Mouse (Mus musculus) kidney, postnatal 25 days (tissue): ENCODE measurements at regions not wholly inside any gene's neighbourhood (a gene's known extent, or its start where the extent isn't known, plus 50 kb on each side); places are given as distances from the start of the nearest gene placed in this dataset.

Experiments used
- DNase-seq, 2 experiments: peaks; one replicate each; pipeline ENCODE4 v3.0.0; 2021; ENCODE audit warnings: mixed read lengths in 2 of 2

DNA sequence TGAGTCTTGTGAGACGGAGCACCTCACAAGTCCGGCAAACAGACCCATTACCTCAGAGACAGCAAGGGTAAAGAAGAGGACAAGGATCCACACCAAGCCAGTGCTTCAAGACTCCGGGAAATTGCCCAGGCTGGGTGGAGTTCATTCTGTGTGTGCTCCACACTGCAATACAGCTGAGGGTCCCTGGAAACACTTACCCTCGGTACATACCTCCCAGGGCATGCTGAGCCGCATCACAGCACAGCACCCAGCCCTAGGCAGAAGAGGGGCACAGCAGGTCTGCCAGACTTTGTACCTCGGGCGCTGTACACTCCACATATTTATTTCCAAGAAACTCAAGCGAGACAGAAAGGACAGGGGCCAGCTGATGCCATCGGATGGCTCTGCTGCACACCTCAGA, 54.5 kb upstream of the Cmc1 start:
- DNase-seq, result no peak

DNA sequence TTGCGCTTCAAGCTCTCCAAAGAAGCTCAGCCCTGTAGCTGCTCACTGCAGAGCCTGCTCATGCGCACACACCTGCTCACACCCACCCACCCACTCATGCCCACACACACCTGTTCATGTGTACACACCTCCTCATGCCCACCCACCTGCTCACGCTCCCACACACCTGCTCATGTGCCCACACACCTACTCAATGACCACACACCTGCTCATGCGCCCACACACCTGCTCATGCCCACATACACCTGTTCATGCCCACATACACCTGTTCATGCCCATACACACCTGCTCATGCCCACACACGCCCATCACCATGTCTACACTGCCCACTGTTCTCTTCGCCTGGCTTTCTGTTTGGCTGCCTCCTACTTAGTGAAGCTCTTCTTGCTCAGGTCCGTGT, 56.5 kb upstream of the Cmc1 start:
- no peak for DNase-seq

DNA sequence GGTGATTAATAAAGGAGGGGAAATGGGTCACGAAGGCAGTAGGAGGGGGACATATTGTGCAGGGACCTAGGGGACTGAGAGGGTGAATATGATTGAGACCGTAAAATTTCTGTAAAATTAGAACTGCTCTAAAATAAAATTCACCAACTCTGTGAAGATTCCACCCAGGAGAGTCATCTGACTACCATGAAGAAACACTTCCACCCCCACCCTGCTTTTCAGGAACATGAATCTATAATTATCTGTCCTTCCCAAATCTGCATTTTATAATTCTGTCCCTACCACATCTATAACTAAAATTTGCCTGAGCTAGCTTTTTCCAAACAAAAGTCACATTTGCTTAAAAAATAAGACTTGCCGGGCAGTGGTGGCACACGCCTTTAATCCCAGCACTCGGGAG, 69.7 kb upstream of the Cmc1 start:
- no peak for DNase-seq

DNA sequence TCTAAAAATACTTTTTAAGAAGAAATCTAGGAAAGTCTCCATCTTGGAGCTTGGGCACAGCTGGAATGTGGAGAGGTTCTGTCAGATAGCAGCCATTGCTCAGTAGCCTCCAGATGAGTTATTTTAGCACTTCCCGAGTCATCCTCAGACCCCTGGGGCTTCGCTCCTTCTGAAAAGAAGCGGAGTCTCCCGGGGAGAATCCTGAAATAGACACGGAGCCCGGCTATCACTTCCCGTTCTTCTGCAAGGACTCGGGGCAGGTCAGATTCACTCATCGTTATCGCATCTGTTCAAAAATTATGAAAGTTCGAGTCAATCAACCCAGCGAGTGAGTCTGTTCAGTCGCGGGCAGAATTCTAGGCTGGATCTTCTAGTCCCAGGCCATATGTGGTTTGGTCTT, 71.2 kb upstream of the Cmc1 start:
- no peak for DNase-seq

DNA sequence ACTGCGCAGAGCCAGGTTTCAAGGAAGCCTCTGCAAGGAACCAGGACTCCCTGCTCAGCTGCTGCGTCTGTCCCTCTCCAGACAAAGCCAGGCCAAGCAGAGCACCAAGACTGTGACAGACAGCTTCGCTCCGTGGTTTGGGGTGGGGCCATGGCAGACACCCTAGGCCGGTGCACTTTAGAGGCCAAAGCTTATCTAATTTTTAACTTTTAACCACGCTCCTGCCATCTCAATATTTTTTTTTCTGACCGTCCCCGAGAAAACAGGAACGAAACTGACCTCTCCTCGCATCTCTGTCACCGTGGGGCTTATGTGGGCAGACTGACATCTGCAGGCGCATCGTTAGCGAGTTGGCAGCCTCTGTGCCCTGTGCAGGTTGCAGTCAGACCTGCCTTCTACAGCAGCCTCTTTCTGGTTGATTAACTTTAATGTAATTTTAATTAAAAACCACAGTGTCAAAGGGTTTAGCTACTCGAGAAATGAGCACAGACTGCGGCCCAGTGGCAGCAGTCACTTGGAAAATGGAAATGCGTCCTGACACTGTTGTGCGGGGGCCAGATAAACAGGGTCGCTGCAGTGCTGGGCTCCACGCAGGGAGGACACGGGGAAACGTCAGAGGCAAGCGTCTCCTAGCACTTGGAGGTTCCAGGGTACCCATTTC, 77.6 kb upstream of the Cmc1 start:
- DNase-seq, result no peak

DNA sequence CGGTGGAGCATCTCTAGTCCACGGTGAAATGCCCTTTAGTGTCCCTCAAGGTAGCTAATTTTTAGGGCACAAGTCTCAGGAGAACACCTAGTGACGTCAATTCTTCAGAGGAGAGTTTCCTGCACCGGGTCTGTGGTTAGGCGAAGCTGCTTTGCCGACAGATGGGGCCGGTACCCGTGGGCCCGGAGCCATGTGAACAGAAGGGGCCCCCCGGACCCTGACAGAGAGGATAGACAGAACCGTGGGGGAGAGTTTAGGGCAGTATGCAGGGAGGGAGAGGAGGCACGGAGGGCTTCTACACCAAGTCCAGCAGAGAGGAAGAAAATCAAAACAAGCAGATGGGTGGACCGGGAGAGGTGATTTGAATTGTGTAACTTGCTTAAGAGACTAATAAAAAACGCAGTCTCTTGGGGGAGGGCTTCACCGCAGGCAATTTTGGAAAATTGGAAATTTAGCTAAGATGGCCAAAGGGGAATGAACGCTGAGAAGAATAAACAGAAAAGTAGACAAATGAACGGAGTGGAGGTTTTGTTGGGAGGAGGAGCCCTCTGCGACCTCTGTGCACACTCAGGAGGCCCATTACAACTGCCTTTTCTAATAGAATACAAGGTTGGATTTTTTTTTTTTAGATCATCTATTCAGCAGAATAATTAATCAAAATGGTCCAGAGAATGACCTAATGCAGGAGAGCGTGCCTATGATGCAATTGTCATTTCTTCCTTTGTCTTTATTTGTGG, 78.9 kb upstream of the Cmc1 start:
- no peak for DNase-seq

DNA sequence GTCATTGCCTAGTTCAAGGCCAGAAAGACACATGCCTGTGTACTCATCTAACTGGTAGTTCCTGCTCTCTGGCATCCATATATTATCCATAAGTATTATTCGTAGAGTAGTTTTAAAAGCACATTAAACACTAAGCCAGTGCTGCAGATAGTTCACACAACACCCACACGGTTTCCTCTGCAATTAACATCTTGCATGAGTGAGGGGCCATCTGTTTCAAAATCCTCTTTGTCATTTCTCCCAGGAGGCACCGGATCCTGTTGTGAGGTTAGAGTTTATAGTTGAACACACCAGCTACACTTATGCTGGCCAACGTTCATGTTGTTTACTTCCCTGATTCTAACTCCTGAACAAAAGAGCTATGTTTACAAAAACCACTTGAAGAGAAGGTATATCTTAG, 90.7 kb upstream of the Cmc1 start:
- DNase-seq, result no peak

DNA sequence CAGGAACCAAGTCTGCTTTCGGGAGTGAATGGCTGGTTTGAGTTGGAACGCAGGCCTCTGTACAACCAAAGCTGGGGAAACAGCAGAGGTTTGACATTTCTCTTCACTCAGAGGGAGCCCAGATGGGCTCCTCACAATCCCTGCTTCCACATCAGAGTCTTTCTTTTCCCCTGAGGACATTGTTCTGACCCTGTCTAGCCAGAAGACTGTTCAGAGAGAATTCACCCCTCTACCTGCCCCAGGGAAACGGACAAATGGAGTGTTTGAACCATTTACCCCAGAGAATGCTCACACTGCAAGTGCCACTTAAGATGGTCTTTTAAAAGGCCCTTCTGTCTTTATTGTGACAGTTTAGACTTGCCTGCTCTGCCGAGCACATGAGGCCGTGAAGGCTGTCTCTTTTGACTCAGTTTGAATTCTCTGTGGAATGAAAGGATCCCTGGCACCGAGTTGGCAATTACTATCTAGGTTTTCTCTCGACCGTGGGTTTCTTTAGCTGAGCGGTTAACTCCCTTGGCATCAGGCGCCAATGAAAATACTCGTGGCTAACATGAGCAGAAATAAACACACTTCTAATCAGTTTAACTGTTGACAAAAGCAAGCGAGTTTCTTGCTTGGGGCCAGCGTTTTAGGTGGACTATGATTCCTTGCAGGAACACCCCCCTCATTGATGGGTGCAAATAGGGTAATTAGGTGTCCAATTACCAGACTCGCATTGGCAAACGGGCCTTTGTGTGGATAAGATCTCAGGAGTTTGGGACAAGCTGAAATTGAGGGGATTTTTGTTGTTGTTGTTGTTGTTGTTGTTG, 97.0 kb upstream of the Cmc1 start:
- DNase-seq, result no peak

DNA sequence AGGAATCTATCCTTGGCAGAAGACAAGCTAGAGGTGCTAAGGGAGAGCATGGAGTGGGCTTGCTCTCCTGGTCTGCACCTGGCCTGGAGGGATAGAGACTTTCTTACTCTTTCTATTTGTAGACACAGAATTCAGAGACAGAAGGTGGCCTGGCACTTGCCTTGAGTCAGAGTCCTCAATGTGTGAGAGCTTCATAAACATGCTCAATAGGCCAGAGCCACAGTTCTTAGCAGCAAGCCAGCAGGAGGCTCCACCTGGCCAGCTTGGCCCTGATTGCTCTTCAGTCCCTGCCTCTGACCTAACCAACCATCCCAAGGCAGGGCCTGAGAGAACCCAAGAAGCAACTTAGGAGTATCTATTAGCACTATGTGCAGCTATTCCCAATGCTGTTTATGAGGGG, 103.9 kb upstream of the Cmc1 start:
- no peak for DNase-seq

DNA sequence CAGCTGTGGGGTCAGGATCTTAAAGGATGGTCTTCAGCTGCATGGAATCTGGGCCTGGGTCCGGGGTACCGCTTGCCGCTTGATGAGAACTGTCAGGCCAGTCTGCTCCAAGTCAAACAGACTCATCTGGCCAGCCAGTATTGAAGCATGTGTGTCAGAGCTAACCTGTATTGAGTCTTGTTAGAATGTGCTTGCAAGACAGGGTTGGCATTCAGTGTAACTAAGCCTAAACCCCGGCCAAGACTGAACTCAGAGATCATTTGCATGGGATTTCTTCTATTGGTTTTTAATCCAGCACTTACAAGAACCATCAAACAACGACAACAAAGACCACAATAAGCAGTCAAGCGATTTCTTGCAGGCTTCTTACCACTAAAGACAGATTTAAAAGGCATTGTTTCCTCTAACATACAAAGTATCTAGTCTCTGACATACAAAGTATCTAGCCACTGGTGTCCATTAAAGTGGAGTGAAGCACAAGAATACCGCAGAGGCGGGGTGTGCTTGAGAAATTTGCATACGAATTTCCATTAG, 105.3 kb upstream of the Cmc1 start:
- no peak for DNase-seq

DNA sequence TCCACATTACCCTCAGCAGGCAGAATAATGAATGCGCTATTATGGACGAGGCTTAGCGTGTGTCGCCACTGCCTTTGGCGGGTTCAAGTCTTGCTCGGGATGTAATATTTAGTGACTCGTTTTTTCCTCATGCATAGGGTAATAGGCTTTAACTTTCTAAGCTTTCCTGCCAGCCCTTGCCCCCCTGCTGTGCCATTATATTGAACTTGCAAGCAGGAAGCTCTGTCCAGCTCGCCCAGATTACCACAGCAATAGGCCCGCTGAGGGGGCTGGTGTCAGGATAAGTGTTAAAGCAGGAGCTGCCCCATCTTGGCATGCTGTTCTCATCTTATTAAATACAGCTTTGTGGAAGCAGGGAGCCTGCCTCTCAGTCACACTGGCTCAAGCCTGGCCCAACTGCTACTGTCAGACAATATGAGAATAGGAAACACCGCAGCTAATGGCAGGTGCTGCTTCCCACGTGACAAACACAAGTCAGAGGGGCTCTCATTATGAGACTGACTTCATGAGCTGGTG, 105.8 kb upstream of the Cmc1 start:
- DNase-seq, result no peak

DNA sequence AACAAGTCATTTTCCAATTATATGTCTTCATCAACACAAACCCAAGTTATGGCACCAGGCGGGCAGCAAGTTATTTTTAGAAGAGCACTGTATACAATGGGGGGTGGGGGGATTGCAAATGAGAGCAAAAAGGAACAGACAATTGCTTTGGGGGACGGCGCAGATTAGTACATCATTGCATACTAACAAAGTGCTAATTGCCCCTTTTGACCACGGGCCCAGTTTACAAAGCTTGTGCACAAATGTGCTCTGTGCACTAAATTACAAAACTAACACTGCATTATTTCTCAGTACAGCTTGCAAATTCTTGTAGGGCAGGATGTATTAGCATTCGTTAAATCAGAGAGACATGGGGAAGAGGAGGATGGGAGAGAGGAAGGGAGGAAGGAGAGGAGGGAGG, 116.3 kb upstream of the Cmc1 start:
- no peak for DNase-seq

DNA sequence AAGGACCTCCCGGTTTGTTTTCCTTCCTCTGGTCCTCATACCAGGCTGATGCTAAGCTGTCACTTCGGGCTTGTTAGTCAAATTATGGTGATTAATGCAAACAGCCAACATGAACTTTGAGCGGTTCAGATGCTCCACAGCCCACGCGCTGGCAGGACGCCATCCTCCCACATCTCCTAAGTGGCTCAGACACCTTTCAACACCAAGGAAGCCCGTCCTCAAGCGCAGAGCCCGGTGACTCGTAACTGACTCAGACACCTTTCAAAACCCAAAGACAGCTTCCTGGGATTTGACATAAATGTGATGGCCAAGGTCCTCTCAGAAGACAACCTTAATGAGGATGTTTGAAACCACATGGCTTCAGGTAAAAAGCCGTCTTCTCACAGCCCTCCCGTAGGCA, 121.7 kb upstream of the Cmc1 start:
- DNase-seq, result peak; percentile 59 to 64

DNA sequence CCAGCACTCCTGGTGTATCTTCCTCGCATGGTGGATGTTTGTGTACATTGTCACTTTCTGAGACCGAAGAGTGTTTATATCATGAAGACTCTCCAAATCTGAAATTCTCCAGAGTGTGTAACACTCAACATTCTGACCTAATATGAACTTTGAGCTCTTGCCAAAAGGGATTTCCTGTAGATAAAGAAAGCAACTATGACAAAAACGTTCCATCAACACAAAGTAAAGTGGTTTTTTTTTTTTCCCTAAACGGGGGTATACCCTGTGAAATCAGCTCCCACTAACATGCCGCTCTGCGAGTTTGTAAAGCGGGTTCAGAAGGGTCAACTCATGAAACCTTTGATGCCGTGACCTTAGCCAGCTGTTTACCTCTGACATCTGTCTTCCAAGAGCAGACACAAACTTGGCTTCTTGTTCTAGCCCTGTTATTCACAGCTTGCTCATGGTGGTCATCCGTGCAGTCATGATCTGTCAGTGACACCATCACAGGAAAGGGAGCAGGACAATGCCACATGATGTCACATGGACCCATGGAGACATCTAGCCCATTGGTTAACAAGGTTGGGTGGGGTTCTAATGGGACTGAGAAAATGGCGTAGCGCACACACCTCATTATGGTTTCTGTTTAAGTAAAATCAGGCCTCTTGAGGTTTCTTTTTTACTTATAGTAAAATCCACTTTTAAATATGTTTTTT, 122.9 kb upstream of the Cmc1 start:
- peak; percentile 7 to 45 for DNase-seq

DNA sequence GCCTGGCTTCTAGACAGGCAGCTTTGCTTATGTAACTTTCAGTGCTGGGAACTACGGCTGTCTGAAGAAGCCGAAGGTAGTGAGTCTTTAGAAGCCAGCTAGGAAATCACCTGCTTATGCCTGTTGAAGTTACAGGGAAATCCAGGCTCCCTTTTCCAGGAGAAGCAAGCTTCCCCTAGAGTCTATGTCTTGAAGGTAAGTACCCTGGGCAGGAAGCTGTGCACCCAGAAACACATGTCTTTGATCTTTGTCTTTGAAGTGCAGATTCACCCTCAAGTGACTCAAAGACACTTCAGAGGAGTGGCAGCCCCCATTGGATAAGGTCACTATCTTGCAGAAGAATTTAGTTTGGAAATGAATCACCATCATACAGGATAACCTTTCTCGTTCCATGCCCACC, 135.5 kb upstream of the Cmc1 start:
- DNase-seq, result no peak

DNA sequence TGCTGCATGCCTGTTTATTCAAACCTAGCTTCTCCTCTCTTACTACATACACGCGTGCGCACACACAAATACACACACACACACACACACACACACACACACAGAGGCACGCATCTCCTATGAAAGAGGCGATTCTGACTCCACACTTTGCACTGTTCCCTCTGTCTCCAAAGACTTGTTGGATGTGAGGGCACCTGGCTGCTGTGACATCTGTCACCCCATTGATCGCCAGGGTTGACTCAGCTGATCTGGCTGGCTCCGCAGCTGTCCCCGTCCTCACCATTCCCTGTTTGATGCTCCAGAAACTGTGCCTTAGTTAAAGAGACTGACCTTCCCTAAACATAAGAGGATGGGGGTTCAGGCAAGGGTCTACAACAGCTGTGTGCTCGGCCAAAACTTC, 137.6 kb upstream of the Cmc1 start:
- DNase-seq, result no peak

DNA sequence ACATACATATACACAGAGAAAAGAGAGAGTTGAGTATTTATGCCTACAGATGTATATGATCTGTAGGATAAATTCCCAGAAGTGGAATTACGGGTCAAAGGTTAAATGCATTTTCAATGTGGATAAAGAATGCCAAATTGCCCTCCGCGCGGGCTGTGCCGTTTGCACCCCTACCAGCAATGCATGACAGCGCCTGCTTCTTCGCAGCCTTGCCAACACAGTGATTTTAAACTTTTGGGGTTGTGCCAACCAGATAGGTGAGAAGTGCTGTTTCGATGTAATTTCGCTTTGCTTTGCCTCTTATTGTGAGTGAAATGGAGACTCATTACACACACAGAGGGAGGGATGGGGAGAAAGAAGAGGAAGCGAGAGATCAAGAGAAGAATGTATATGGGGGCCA, 142.9 kb upstream of the Cmc1 start:
- no peak for DNase-seq

DNA sequence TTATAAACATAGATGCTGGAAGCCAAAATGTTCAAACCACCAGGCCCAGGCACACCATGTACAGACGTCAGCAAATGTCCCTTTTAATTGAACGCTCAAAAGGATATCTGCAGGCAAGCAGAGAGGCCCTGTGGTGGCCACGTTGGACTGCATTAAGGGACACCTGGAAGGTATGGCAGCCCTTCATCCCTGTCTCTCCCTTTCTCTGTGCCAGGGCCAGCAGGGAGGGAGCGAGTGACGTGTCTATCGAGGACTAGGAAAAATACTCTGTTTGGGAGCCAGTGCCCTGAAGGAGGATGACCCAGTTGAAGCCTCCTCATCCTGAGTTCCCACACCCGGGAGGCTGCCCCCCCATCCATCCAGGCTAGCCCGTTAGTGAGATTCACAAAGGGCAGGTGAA, 144.0 kb upstream of the Cmc1 start:
- DNase-seq, result no peak

DNA sequence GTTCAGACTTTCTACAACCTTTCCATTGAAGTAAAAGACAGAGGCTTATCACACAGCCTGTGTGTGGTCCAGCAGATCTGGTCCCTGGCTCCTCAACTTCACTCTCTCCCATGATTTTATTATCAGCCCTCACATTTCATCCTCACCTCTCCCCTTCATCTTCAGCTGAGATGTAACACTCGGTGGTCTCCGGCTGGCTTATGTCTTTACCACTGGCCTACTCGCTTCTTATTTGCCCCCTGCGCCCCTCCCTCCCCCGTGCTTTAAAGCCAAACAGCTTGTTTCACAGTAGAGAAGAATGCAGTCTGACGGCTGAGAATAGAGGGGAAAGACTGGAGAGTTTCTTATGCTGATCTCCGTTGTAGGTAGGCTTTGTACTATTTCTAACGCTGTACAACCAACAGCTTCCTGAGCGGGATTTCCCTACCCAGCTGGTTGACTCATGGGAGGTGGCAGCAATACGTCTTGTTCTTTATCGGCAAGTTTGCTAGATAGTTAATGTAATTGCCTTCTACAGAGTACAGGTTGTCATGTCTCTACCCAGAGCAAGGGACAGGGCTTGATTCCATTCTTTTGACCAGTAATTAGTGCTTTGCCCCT, 152.9 kb upstream of the Cmc1 start:
- DNase-seq, result no peak

DNA sequence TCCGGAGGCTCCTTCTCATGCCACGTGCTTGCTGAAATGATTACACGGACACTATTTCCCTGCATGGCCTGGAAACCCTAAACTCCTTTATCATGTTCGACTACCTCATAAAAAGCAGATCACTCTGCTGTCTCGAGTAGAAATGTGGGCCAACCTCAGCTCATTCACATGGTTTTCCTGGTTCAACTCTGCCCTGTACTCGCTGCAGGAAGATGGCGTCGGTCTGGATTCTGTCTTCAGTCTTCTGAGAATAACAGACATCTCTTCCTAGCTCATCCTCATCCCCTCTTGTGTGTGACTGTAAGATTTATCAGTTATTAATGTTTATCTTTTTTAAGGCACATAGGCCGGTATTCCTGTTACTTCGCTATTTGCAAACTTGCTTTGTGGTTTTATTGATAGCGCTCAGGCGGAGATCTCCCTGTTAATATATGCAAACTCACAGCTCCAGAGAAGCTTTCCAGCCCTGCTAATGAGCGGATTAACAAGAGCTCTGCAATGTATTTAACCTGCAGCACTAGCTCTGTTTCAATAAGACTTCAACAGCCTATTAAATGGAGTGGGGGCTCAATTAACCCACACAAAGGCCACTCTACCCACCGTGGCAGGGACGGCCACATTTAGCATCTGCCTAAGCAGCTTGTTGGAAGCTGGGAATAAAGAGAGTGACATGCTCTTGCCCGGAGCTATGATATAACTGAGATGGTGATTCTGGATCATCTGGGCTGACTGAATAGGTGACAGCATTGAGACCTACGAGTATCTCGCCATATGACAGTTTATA, 159.5 kb upstream of the Eomes start:
- DNase-seq, result no peak

DNA sequence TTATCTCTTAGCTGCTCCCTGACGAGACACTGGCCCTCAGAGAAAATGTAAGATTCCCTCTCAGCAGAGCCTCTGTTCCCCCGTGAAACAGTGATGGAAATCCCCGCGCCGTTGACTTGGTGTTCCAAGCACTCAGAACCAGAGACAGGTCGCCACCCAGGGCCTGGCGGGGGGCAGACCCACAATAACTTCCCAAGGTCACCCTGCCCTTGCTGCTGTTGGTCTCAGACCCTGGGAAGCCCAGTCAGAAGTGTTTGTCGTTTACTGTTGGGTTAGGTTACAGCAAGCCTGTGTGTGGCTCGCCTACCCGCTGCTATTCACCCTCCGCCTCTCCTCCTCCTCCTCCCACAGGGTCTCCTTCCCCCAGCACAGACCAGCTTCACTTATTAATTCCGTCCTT, 154.2 kb upstream of the Eomes start:
- DNase-seq, result no peak

DNA sequence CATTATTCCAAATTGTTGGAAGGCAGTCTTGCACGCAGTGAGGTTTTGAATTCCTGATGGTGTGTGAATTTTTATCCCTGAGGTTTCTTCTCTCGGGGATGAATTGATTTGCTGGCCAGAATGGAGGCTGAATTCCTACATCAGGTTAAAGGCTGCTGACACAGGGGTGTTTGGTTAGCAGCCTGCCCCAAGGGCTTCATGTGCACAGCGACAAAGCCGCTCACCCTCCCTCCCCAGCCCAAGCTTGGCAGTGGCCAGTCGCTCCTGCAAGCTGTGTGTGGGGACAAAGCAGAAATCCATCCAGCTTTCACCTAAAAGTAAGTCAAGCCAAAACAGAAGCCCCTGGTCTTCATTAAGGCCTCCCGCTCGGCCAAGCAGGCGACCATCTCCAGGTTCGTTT, 151.4 kb upstream of the Eomes start:
- DNase-seq, result no peak
